Mouse (Mus musculus) layer of hippocampus, postnatal 10 days (tissue): ENCODE results near the gene Stk40. TPM values are rescaled to one million over a fixed set of nuclear protein-coding genes. Genes with fewer than 3 reads are reported as not detected.
A peak's percentile ranks its signal among the peaks of the same experiment; 100 is the strongest.
"Not testable (repeated sequence)": the region's sequence is repeated elsewhere in the genome, so short reads cannot be mapped to it uniquely, and the experiment has no call there.

Experiments used
- DNase-seq, 2 experiments: peaks; one replicate each; pipeline ENCODE4 v3.0.0; 2021; ENCODE audit warnings: low spot score in 2 of 2
- total RNA-seq, 2 experiments: library from RNA; stranded (reverse); gene quantifications; 2 replicates each; pipeline ENCODE4 v1.2.3; 2021

Gene Stk40
- total RNA-seq, 2 experiments from 2014 or later = 19.7 to 20.7 TPM

DNA sequence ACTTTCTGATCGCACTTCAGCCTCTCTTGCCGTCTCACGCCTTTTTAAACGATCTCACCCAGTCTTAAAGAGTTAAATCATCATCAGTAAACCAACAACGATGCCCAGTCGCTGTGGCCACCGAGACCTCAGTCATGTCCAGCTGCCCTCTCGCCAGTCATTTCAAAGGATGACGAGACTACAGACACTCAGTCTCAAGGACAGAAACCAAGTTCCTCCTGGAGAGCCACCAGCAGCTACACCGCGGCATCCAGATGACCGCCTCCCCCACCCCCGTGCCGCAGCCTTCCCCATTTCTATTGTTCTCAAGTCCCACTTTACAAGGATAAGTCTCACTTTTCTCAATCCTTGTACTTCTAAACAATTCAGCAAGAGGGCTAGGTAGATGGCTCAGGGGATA, 49.1 kb downstream of the Stk40 start:
- DNase-seq = no peak

- DNase-seq = no peak
Measured at GRCm38 (mm10) chr4:126155183-126155582, 51.4 kb downstream of the Stk40 start.

GRCm38 (mm10) chr4:126155869-126156268, 52.1 kb downstream of the Stk40 start:
- DNase-seq = no peak

DNA sequence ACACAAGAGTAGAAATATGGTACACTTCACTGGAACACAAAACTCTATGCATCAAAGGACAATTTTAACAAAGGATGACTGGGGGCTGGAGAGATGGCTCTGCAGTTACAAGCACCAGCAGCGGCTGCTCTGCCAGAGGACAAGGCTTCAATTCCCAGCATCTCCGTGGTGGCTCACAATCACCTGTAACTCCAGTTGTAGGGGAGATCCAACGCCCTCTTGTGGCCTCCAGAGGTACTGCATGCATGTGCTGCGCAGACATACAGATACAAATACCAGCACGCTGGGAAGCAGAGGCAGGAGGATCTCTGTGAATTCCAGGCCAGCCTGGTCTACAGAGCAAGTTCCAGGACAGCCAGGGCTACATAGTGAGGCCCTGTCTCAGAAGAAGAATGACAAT, 52.9 kb downstream of the Stk40 start:
- DNase-seq = no peak

- DNase-seq = no peak
Measured at GRCm38 (mm10) chr4:126157562-126157961, 53.8 kb downstream of the Stk40 start.

- peak in 1 of 2 experiments; percentile 47 for DNase-seq
Measured at GRCm38 (mm10) chr4:126159455-126159854, 55.7 kb downstream of the Stk40 start.

GRCm38 (mm10) chr4:126160981-126161380, 57.2 kb downstream of the Stk40 start:
- DNase-seq = no peak

DNA sequence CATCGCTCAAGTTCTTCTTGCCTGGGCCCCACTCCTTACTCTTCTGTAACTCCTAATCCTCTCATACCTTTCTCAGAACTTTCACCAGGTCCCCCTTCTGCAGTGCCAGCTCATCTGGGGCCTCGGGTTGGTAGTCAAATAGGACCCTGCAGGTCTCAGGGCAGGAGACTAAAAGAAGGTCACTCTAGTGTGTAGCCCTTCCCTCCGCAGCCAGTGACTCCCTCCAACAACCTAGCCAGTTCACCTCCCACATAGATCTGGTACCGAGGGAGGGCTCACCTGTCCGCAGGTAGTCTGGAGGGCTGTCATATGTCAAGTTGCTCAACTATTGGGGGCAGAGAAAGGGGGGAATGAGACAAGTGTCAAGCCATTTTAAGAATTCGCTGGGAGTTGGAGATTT, 57.7 kb downstream of the Stk40 start:
- DNase-seq = no peak

DNA sequence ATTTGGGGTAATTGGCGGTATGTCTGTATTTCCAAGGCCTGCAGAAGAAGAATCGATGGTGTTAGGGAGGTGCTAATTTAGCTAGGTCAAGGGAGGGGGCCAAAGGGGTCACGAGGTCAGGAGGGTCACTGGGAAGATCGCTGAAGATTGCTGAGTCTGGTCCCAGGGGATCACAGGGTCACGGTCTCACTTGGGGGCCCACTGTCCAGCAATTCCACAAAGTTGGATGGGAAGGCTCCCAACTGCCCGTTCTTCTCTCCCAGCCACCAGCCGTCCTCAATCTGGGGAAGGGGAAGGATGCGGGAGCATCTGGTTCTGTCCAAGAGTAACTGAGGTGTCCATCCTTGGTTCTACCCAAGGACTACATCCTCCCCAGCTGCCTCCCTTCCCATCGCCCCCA, 58.2 kb downstream of the Stk40 start:
- no peak for DNase-seq

DNA sequence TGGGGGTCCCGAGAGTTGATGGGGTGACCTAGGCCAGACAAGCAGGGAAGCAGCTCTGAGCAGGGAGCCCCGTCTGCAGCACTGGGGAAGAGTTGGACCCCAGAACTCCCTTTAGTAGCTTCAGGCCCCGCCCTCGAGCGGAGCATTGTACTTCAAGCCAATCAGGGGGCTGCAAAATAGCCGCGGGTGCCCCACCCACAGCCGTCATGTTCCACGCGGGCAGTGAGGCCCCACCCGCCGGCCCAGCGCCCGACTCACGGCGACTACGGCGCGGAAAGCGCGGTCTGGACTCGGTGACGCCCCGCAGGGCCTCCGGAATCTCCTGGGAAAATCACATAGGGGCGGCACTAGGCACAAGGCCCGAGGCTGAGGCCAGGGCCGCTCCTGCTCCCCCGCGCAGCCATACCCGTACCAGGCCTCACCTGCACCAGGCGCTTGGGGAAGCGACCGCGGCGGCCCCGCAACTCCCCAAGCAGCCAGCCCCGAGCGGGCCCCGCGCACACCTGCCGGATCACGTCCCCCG, 58.8 kb downstream of the Stk40 start:
- DNase-seq = peak; percentile 81 to 87

GRCm38 (mm10) chr4:126163067-126163659, 59.4 kb downstream of the Stk40 start, which contains the start of gene Sh3d21:
Gene Sh3d21, minus strand, starts transcription at chr4:126163491.
- DNase-seq = peak in 1 of 2 experiments; percentile 26

- DNase-seq = no peak
Measured at GRCm38 (mm10) chr4:126163685-126164084, 59.9 kb downstream of the Stk40 start.

GRCm38 (mm10) chr4:126165092-126165491, 61.3 kb downstream of the Stk40 start:
- DNase-seq = not testable (repeated sequence)

DNA sequence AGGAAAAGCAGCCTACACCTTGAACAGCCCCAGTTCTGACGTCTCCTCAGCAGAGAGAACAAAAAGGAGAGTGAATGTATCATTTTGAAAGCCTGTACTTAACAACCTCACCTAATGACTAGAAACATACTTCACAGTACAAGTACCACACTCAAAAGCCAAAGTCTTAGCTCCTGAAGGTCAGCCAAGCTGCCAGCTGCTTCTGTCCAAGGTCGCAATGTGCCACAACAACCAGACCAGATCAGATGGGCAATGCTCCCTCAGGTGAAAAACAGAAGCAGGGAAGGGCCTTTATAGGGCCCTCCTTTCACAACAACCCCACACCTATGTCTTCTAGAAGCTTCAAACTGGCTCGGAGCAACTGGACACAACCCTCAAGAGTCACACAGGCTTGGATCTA, 62.3 kb downstream of the Stk40 start:
- DNase-seq = no peak

- no peak for DNase-seq
Measured at GRCm38 (mm10) chr4:126168851-126169250, 65.1 kb downstream of the Stk40 start.

DNA sequence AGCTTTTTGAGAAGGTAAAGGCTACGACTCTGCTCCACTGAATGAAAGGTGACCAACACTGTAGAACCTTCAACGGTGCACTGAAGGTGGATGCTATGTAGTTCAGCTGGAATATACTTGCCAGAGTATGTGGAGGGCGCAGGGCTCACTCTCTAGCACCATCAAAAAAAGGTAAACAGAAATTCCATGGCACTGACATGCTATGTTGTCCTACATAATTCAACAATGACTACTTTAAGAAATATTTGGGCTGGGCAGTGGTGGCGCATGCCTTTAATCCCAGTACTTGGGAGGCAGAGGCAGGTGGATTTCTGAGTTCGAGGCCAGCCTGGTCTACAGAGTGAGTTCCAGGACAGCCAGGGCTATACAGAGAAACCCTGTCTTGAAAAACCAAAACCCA, 67.0 kb downstream of the Stk40 start:
- DNase-seq = not testable (repeated sequence)

DNA sequence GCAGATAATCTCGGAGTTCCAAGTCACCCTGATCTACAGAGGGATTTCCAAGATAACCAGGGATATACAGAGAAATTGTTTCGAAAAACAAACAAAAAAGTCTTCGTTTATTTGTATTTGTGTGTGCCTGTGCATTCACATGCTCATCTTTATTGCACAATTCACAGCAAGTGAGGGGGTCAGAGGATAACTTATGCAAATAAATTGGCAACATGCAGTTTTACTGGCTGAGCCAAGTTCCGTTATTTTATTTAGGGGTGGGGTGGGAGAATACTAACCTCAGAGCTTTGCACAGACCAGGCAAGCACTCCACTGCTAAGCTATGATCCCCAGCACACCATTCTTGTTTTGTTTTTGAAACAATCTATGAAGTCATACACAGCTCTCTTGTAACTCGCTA, 70.0 kb downstream of the Stk40 start:
- no peak for DNase-seq

GRCm38 (mm10) chr4:126175980-126176379, 72.2 kb downstream of the Stk40 start:
- DNase-seq = not testable (repeated sequence)

DNA sequence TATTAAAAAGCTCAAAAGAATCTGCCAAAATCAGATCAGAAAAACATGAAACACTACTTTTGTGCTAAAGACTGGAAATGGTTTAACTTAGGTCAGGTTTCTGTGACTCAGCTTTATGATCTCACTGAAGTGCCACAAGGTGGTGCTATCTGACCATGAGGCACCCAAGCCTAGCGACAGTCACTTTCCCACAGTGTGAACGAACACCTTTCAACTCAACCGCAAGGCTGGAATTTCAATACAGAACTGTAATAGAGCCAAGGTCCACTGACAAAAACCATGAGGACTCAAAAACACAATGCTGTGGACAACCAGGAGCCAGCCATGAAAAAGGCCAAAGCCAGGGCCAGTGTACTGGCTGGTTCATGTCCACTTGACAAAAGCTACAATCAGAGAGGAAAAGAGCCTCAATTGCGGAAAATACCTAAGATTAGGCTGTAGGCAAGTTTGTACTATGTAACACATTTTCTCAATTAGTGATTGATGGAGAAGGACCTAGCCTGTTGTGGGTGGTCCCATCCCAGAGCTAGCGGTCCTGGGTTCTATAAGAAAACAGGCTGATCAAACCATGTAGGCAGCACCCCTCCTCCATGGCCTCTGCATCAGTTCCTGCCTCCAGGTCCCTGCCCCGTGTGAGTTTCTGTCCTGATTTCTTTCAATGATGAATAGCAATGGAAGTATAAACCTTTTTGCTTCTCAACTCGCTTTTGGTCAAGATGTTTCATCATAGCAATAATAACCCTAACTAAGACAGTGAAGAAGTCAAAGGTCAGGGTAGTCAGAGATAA, 77.6 kb downstream of the Stk40 start:
- DNase-seq = peak; percentile 41 to 59

- no peak for DNase-seq
Measured at GRCm38 (mm10) chr4:126183034-126183433, 79.3 kb downstream of the Stk40 start.

DNA sequence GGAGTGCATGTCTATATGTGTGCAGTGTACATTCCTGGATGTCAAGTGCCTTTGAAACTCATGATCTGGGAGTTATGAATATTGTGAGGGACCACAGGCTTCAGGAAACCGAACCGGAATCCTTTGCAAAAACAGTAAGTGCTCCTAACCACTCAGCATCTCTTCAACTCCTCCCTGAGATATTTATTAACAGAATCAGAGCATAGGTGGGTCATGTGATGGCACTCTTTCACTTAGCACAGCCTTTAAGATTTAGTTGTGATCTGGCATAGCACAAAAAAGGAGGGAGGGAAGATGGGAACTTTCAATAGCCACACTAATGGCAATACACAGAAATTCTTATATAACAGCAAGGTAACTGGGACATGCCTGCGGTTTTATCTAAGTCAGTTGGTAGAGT, 83.3 kb downstream of the Stk40 start:
- no peak for DNase-seq
